Mouse (Mus musculus) myocyte (in vitro differentiated cells): Measurements from ENCODE around the gene Crb2. TPM values are rescaled to one million over a fixed set of nuclear protein-coding genes. Genes with fewer than 3 reads are reported as not detected.

Experiments
- H3K27me3 ChIP-seq: one replicate; pipeline ENCODE4 v1.6.1; 2011; ENCODE audit not compliant: control insufficient read depth, insufficient read depth, insufficient read length
- H3K36me3 ChIP-seq: one replicate; pipeline ENCODE4 v1.6.1; 2011; ENCODE audit not compliant: control insufficient read depth, insufficient read depth
- H3K4me2 ChIP-seq: one replicate; pipeline ENCODE4 v1.6.1; 2011; ENCODE audit warnings: low read depth, control low read depth
- H3K4me3 ChIP-seq: one replicate; pipeline ENCODE4 v1.5.1; 2011; ENCODE audit warnings: mild to moderate bottlenecking, control low read depth, moderate library complexity
- H3K79me2 ChIP-seq: one replicate; pipeline ENCODE4 v1.6.1; 2011; ENCODE audit not compliant: control insufficient read depth, insufficient read depth
- H3ac ChIP-seq: one replicate; pipeline ENCODE4 v1.6.1; 2011; ENCODE audit not compliant: control insufficient read depth, insufficient read length
- CEBPB ChIP-seq: IDR thresholded peaks from 2 replicates; pipeline ENCODE4 v1.6.1; 2011; ENCODE audit warnings: mild to moderate bottlenecking, moderate library complexity; ENCODE audit not compliant: poor library complexity, insufficient read depth, severe bottlenecking
- E2F4 ChIP-seq: IDR thresholded peaks from one replicate; pipeline ENCODE4 v1.6.1; 2011; ENCODE audit warnings: mild to moderate bottlenecking, control low read depth, moderate library complexity; ENCODE audit not compliant: insufficient read depth
- MAX ChIP-seq: IDR thresholded peaks from one replicate; pipeline ENCODE4 v1.6.1; 2011; ENCODE audit warnings: low read depth, mild to moderate bottlenecking, control low read depth
- MYOD1 ChIP-seq, 3 experiments: IDR thresholded peaks; one replicate each; pipeline ENCODE4 v1.6.1; 2011; ENCODE audit warnings: control low read depth in 2 of 3, low read depth in 2 of 3, mild to moderate bottlenecking in 2 of 3, moderate library complexity in 1 of 3; ENCODE audit not compliant: insufficient read length in 2 of 3, control insufficient read depth in 1 of 3
- MYOG ChIP-seq, 3 experiments: IDR thresholded peaks; one replicate each; pipeline ENCODE4 v1.6.1; 2011; ENCODE audit warnings: control low read depth in 2 of 3, low read depth in 2 of 3, mild to moderate bottlenecking in 2 of 3; ENCODE audit not compliant: insufficient read length in 2 of 3, control insufficient read depth in 1 of 3, insufficient read depth in 1 of 3
- POLR2A ChIP-seq: IDR thresholded peaks from one replicate; pipeline ENCODE4 v1.6.1; 2011; ENCODE audit warnings: low read depth, mild to moderate bottlenecking, control low read depth, moderate library complexity; ENCODE audit not compliant: insufficient read length
- POLR2AphosphoS2 ChIP-seq: IDR thresholded peaks from one replicate; pipeline ENCODE4 v1.6.1; 2011; ENCODE audit warnings: low read depth, control low read depth; ENCODE audit not compliant: insufficient read length
- REST ChIP-seq: IDR thresholded peaks from one replicate; pipeline ENCODE4 v1.6.1; 2011; ENCODE audit warnings: mild to moderate bottlenecking, control low read depth, moderate library complexity; ENCODE audit not compliant: insufficient read depth, insufficient read length
- SRF ChIP-seq: IDR thresholded peaks from one replicate; pipeline ENCODE4 v1.6.1; 2011; ENCODE audit warnings: low read depth; ENCODE audit not compliant: control insufficient read depth, insufficient read length
- TCF12 ChIP-seq: IDR thresholded peaks from one replicate; pipeline ENCODE4 v1.6.1; 2011; ENCODE audit warnings: mild to moderate bottlenecking, control low read depth; ENCODE audit not compliant: poor library complexity, insufficient read depth, severe bottlenecking
- TCF3 ChIP-seq: IDR thresholded peaks from one replicate; pipeline ENCODE4 v1.6.1; 2011; ENCODE audit warnings: low read depth, control low read depth; ENCODE audit not compliant: insufficient read length
- USF1 ChIP-seq: IDR thresholded peaks from one replicate; pipeline ENCODE4 v1.6.1; 2011; ENCODE audit warnings: low read depth, mild to moderate bottlenecking, control low read depth, moderate library complexity
- polyA plus RNA-seq: library from polyadenylated mRNA; unstranded; fragments of >200 nt; fragmentation: generic; extraction: Trizol; gene quantifications from one replicate; pipeline ENCODE4 v1.2.1, GENCODE M21; 2012; ENCODE audit warnings: missing spikeins

Gene Crb2
- polyA plus RNA-seq, 1 experiment: not detected

DNA sequence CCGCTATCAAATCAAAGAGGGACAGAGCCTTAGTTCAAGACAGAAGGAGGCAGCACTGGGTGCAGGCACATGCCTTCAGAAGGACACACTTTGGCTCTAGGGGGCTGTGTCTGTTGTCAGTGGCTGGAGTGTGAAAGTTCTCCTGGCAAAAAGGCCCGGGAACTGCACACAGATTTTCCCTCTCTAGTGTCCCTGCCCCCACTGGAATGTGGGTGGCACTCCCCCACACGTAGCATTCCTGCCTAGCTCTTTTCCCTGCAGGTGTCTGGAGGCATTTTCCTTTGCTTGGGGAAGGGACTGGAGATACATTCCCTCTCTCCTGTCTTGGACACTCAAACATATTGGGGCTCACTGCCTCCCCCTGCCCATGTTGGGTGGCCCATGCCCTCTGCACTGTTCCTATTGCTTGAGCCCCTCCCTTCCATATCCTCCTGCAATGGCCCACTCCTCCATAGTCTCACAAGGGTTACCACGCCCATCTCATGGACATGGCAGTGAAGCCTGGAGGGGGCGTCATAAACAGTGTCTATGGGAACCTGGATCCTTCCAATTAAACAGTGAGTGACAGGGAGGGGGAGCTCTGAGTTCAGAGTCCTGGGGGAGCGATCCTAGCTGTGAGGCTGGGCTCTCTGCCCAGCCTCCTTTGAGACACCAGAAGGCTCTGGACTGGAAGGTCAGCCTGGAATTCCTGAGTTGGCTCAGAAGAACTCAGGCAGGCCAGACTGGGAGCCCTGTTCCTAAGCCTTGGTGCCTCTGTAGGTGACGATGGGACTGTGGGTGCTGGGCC, 12.3 kb downstream of the Crb2 start:
- Histone ChIP-seq H3K4me3 (no peak overlapping the region), H3ac (no peak overlapping the region), H3K36me3 (no peaks in the 10 kb centered on the region), H3K79me2 (no peaks in the 10 kb centered on the region), H3K27me3 (peaks cover 5% of the 10 kb centered on the region), H3K4me2 (no peak overlapping the region)
- no peak for TF ChIP-seq USF1
- no peak for TF ChIP-seq MYOD1 (IDR thresholded peaks at IDR 0.05; ENCODE audit: control insufficient read depth in 1 of 3, insufficient read length in 2 of 3, low read depth in 2 of 3)
- TF ChIP-seq POLR2AphosphoS2: no peak
- no peak for TF ChIP-seq MAX
- no peak for TF ChIP-seq TCF3
- no peak for TF ChIP-seq TCF12
- TF ChIP-seq SRF: no peak
- TF ChIP-seq CEBPB: no peak
- TF ChIP-seq REST: no peak

DNA sequence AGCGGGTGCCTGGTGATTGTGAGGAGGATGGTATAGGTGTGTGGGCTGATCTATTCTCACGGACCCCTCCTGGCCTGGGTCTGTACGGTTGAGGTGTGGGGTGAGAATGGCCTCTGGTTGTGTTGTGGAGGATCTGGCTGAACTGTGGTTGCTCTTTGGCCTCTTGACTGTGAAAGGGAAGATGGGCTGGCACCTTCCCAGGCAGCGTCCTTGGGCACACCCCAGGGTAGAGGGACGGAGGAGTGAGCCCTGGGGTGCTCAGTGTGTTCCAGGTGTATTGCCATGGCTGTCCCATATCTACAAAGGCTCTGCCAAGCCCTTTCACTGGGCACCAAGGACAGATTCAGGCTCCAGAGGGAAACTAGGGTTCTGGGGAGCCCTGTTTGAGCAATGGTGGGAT, 13.0 kb downstream of the Crb2 start:
- Histone ChIP-seq H3K79me2 (no peaks in the 10 kb centered on the region), H3K4me2 (no peak overlapping the region), H3ac (no peak overlapping the region), H3K27me3 (peaks cover 5% of the 10 kb centered on the region), H3K36me3 (no peaks in the 10 kb centered on the region), H3K4me3 (no peak overlapping the region)
- TF ChIP-seq POLR2AphosphoS2: no peak
- no peak for TF ChIP-seq REST
- no peak for TF ChIP-seq MYOG (IDR thresholded peaks at IDR 0.05; ENCODE audit: control insufficient read depth in 1 of 3, insufficient read depth in 1 of 3, insufficient read length in 2 of 3, low read depth in 2 of 3)
- no peak for TF ChIP-seq USF1
- TF ChIP-seq MYOD1 (IDR thresholded peaks at IDR 0.05; ENCODE audit: control insufficient read depth in 1 of 3, insufficient read length in 2 of 3, low read depth in 2 of 3): no peak
- TF ChIP-seq CEBPB: no peak
- no peak for TF ChIP-seq TCF3
- no peak for TF ChIP-seq TCF12

- TF ChIP-seq MAX (no peak), SRF (no peak), POLR2A (no peak), REST (no peak), USF1 (no peak), TCF12 (no peak), POLR2AphosphoS2 (no peak), TCF3 (no peak), CEBPB (no peak), MYOG (IDR thresholded peaks at IDR 0.05; ENCODE audit: control insufficient read depth in 1 of 3, insufficient read depth in 1 of 3, insufficient read length in 2 of 3, low read depth in 2 of 3) (no peak), MYOD1 (IDR thresholded peaks at IDR 0.05; ENCODE audit: control insufficient read depth in 1 of 3, insufficient read length in 2 of 3, low read depth in 2 of 3) (no peak), E2F4 (no peak)
- Histone ChIP-seq H3K27me3 (peaks cover 5% of the 10 kb centered on the region), H3ac (no peak overlapping the region), H3K79me2 (no peaks in the 10 kb centered on the region), H3K36me3 (no peaks in the 10 kb centered on the region), H3K4me3 (no peak overlapping the region), H3K4me2 (no peak overlapping the region)
Observed at GRCm38 (mm10) chr2:37789995-37790394, 13.9 kb downstream of the Crb2 start.

DNA sequence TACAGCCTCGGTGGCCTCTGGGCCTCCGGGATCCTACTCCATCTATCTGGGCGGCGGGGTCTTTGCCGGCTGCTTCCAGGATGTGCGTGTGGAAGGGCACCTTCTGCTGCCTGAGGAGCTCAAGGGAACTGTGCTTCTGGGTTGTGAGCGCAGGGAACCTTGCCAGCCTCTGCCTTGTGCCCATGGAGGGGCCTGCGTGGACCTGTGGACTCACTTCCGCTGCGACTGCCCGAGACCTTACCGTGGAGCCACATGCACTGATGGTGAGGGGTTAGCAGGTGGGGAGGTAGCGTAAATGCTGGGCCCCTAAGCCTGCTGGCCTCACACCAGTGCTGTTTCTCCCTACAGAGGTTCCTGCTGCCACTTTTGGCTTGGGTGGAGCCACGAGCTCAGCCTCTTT, 14.7 kb downstream of the Crb2 start:
- Histone ChIP-seq H3ac (no peak overlapping the region), H3K4me3 (no peak overlapping the region), H3K27me3 (peaks cover 5% of the 10 kb centered on the region), H3K4me2 (no peak overlapping the region), H3K79me2 (no peaks in the 10 kb centered on the region), H3K36me3 (no peaks in the 10 kb centered on the region)
- TF ChIP-seq MYOG (IDR thresholded peaks at IDR 0.05; ENCODE audit: control insufficient read depth in 1 of 3, insufficient read depth in 1 of 3, insufficient read length in 2 of 3, low read depth in 2 of 3): no peak
- no peak for TF ChIP-seq POLR2AphosphoS2
- TF ChIP-seq POLR2A: no peak
- TF ChIP-seq USF1: no peak
- no peak for TF ChIP-seq TCF12
- TF ChIP-seq CEBPB: no peak
- TF ChIP-seq TCF3: no peak
- TF ChIP-seq SRF: no peak
- no peak for TF ChIP-seq E2F4

DNA sequence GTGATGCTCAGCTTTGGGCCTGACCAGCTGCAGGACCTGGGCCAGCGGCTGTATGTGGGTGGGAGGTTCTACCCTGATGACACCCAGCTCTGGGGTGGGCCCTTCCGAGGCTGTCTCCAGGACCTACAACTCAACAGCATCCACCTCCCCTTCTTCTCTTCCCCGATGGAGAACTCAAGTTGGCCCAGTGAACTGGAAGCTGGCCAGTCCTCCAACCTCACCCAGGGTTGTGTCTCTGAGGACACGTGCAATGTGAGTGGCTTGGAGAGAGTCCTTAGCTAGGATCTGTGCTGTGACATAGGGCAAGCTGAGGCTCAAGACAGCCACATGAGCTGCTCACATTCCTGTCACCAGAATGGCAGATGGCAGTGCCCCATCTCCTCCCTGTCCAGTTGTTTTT, 15.3 kb downstream of the Crb2 start:
- no peak for TF ChIP-seq REST
- no peak for TF ChIP-seq MYOD1 (IDR thresholded peaks at IDR 0.05; ENCODE audit: control insufficient read depth in 1 of 3, insufficient read length in 2 of 3, low read depth in 2 of 3)
- TF ChIP-seq POLR2A: no peak
- no peak for TF ChIP-seq MYOG (IDR thresholded peaks at IDR 0.05; ENCODE audit: control insufficient read depth in 1 of 3, insufficient read depth in 1 of 3, insufficient read length in 2 of 3, low read depth in 2 of 3)
- TF ChIP-seq TCF3: no peak
- no peak for TF ChIP-seq TCF12
- no peak for TF ChIP-seq POLR2AphosphoS2
- TF ChIP-seq USF1: no peak
- no peak for TF ChIP-seq CEBPB
- no peak for TF ChIP-seq MAX
- H3ac ChIP-seq: no peak overlapping the region

More for the DNA sequence above, 15.3 kb downstream of the Crb2 start:
- H3K4me2 ChIP-seq: no peak overlapping the region
- H3K4me3 ChIP-seq: no peak overlapping the region
- H3K79me2 ChIP-seq: no peaks in the 10 kb centered on the region
- H3K27me3 ChIP-seq: peaks cover 4% of the 10 kb centered on the region
- no peaks in the 10 kb centered on the region for H3K36me3 ChIP-seq
